Mouse (Mus musculus): ENCODE data around the gene Hipk2.

DNA sequence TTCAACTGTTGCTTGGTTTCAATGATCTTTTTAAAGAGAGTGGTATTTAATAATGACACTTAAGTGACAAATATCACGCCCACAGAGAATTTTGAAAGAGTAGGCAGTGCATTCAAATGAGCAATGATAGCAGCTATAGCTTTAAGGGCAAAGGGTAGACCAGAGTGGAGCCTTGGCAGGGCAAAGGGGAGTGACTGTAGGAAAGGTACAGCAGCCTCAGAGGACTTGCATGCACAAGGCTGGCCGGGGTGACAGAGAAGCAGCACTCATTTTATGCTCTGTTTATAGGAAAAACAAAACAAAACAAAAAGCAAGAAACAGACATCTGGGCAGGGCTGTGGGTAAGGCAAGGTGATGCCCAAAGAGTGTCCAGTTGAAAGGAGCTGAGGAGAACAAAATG is 5.5 kb upstream of the Hipk2 start:
- no peak for TF ChIP-seq POLR2A (IDR thresholded peaks at IDR 0.05; ENCODE audit: extremely low read depth, insufficient read depth, low read length)
- TF ChIP-seq CTCF (IDR thresholded peaks at IDR 0.05; ENCODE audit: extremely low read depth, insufficient read depth, low read length): no peak
